Mouse (Mus musculus) cerebellum, adult 11-12 months (tissue): ENCODE data around the gene Rasgef1b.

Source experiments
- DNase-seq: peaks from one replicate; pipeline ENCODE4 v3.0.0; 2022

Gene Rasgef1b

DNA sequence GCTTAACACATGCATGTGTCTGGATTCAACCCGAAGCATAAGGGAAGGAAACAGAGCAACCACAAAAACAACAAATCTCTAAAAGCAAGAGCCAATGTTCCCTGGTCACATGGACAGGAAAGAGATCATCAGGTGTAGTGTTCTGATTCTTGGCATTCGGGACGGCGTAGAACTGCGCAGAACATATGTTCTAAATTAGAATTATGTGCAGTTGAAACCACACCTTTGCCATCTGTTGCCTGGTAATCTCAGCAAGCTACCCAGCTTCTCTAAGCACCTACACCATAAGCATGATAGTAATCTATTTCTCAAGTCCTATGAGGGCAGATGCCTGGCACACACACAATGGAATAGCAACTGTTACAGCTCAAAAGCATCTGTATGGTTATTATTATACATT, 27.1 kb downstream of the Rasgef1b start:
- peak; percentile 40 for DNase-seq

DNA sequence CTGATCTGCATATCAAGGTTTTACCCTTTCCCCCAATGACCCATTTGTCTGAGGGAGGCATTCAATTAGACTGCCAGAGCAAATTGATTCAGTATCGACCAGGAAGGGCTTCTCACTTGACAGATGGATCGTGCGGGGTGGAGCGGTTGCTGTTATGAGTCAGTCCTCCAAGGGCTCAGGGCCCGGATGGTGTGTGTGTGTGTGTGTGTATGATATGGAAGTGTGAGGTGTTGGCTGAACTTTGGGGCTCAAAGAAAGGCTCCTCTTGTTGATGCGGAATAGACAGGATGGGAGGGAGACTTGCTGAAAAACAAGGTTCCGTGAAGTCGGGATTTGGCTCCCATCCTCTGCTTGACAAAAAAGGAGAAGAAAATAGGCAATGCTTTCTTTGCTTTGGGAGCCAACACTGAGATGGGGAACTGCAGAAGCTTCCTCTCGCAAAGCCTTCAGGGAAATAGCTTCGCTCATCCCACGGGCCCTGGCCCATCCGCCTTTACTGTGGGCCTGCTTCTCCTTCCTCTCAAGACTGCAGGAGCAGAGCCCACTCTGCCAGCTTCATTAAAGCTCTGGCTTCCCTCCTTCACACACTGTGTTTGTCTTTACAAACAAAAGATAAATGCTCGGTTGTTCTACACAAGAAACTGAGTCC, 34.0 kb downstream of the Rasgef1b start:
- no peak for DNase-seq

DNA sequence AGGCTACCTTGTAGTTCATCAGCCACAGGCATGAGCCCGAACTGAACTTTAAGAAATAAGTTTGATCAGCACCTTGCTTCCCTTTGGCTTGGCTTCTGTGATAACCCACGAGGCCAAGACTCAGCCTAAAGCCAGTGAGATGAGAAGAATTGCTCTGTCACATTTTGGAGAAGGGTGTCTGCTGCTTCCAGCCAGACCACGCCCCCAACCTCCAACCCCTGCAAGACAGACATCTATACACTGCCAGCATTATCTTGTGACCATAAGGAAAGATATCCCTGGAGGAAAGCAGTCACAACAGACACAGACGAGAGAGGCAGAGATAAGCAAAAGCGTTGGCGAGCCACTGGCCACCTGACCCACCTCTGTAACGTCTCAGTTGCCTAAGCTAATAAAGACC, 39.0 kb downstream of the Rasgef1b start:
- DNase-seq: no peak

GRCm38 (mm10) chr5:99687894-99688293, 41.0 kb downstream of the Rasgef1b start:
- DNase-seq: no peak

DNA sequence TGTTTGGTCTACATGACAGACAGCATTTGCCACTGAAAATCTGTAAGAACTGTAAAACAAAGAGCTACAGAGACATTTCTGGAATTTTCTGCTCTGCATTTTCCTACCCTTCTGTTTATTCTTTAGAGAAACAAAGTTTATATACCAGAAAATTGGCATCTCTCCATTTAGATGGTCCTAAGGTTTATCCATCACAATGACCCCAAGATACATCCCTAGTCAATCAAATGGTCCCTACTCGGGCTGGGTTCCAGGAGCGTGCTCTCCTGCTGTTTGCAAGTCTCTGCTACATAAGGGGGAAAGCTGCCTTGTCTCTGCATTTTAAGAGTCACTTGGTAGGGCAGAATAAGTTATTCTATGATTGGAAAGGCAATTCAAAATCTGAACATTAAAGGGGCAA, 44.8 kb downstream of the Rasgef1b start:
- no peak for DNase-seq

DNA sequence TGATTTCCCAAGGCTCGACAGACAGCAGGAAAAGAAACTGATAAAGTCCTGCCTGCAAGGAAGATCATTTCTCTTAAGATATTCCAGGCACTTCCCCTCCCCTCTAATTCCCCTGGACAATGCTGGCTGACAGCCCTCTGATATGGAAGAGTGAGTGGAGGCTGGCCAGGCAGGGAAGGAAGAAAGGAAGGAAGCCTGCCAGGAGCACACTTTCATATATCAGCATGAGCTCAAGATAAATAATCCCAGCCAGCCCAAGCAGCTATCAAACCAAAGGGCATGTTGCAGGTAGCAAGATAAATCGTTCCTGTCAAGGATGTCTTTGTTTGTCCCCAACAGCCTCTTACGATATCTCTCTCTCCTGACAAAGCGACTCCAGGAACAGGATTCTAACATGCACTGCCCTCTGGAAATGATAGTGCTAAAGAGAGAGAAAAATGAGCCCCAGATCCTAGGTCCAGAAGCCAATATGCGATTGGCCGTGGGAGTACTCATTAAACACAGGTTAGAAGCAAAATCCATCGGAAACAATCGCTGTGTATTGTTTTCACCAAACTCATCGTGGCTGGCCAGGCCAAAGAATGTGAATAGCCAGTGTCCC, 58.8 kb downstream of the Rasgef1b start:
- no peak for DNase-seq

DNA sequence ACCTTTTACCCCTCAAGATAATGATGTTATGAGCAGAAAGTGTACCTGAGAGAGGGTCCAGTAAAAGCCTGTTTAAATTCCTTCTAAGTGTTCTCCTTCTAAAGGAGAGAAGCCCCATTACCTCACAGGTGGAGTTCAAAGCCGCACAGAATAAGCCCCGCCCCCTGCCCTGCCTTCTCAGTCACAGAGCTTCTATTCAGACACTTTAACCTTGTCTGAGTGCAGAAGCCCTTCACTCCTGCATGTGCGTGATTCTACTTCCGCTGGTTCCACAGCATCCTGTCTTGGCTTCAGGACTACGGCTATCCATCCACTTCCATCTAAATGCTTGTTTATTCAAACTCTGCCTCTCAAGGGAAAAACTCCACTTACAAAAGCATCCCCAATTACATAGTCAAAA, 72.8 kb downstream of the Rasgef1b start:
- DNase-seq: no peak

- no peak for DNase-seq
Measured at GRCm38 (mm10) chr5:99652931-99653330, 75.9 kb downstream of the Rasgef1b start.

GRCm38 (mm10) chr5:99641407-99641806, 87.5 kb downstream of the Rasgef1b start:
- DNase-seq: no peak

GRCm38 (mm10) chr5:99636575-99636974, 92.3 kb downstream of the Rasgef1b start:
- DNase-seq: no peak

GRCm38 (mm10) chr5:99634010-99634541, 94.8 kb downstream of the Rasgef1b start:
- DNase-seq: no peak

GRCm38 (mm10) chr5:99633548-99633947, 95.3 kb downstream of the Rasgef1b start:
- DNase-seq: no peak

DNA sequence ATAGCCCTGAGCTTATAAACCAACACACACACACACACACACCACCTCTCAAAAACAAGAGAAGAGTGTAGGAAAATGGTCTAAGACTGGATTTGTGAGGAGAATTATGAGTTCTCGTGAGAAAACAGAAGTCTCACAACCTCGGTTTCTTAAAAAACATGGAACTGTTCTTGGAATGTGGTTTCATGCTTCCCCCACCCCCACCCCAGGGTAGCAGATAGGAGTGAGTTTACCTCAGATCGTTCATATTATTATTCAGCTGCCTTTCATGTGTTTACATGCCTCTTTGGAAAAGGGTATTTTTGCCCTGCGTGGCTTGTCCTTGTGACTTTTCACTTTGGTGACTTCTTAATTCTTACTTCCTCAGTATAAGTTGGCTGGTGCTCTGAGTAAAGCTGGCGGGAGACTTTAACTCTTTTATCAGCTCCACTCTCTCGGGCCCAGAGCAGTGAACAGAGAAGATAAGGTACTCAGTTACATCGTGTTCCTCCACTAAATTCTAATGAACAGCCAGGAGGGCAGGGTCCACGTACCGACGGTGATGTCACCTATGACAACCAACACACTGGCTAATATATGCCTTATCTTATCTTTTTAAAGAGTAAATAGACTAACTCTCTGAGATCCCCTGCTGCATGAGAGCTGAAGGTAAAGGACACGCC, 96.1 kb downstream of the Rasgef1b start:
- no peak for DNase-seq

GRCm38 (mm10) chr5:99630087-99630486, 98.8 kb downstream of the Rasgef1b start:
- peak; percentile 11 for DNase-seq

GRCm38 (mm10) chr5:99625603-99626002, 103.3 kb downstream of the Rasgef1b start:
- DNase-seq: no peak

GRCm38 (mm10) chr5:99620771-99621170, 108.1 kb downstream of the Rasgef1b start:
- no peak for DNase-seq

- DNase-seq: no peak
Measured at GRCm38 (mm10) chr5:99617271-99617800, 111.5 kb downstream of the Rasgef1b start.

DNA sequence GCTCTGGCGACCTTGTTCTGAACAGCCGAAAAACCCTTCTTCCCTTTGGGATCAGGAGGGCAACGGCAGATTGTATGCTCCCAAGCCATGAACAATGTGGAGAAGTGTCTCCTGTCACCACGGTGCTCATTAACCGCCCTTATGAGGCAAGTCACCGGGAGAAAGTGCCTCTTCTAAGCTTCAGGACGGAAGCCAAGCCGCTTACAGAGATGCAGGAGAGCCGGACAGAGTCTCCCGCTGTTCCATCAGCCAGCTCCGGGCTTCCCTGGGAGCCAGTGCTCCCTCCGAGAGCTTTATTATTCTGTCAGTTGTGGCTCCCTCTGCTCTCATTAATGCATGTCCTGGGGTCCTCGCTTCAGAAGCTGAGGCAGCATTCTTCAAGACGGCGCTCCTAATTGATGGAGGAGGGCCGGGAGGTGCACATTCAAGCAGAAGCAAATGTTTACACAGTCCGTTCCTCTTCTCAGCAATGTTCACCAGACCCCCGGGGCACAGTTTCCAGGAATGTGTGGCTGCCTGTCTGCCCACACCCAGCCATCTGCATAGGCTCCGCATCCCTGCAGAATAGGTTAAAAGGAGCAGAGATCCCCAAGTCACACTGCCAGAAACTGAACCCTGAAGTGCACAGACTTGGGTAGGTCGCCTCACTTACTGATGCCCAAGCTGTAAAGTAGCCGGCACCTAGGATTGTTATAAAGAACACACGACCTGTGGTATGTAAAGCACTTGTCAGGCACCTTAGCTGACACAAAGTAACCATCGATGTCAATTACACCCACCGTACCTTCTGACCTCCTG, 115.3 kb downstream of the Rasgef1b start:
- DNase-seq: no peak

- no peak for DNase-seq
Measured at GRCm38 (mm10) chr5:99607602-99608001, 121.3 kb downstream of the Rasgef1b start.

DNA sequence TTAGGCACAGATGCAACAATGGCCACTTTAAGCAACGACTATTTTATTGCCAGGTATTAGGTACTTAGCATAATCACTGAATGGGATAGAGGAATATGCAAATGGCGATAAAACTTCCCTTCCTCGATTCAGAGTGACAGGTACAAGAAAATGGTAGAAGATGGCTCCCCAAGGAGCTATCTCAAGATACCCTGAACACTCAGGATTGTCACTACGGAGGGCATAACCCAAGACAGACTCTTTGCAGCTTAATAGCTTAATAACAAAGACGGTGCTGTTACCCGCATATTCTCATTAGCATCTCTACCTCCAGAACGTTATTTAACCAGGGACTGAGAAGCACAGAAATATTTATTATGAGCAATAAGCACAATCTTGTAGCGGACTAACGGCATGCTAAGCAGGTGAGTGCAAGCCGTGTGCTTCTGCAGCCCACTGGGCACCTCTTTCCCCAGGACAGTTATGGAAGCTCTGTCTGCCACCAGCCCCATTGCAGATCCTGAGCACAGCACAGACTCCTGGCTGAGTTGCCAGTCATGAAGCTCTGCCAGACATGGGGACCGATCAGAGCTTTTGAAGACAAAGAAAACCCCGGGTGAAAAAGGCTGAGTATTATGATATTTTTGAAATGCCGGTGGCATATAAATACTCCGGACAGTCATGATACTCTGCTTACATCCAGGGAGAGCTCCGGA, 122.6 kb downstream of the Rasgef1b start:
- no peak for DNase-seq

- no peak for DNase-seq
Measured at GRCm38 (mm10) chr5:99602244-99603023, 126.4 kb downstream of the Rasgef1b start.

GRCm38 (mm10) chr5:99599376-99599775, 129.5 kb downstream of the Rasgef1b start:
- no peak for DNase-seq
